ENCODE assay signal across 27 mouse cellular contexts in genomic region chr10:57210701-57211100, GRCm38 (mm10).
DNase-seq lines count a peak whose midpoint lies in the region; ATAC-seq and TF ChIP-seq lines count a peak whose summit lies in the region.
"Had no signal": no experiment of that assay in that cellular context is flagged by ENCODE, and none has a peak within 500 bp of the region (broad histone marks: within the 10 kb centered on the region; RNA-seq: fewer than 3 reads in every experiment).

No protein-coding gene starts in this region.

- no peak for TF ChIP-seq EP300 in stomach, postnatal 0 days (optimal IDR thresholded peaks at IDR 0.05)

- in situ Hi-C loops in ES-E14 (cut with MboI; ENCODE audit: low sequenced_read_pairs in 2 of 2, unreplicated experiment in 2 of 2): no loop called here

- H3K4me1 ChIP-seq in ES-E14 (ENCODE audit: control insufficient read depth in 2 of 2, insufficient read depth in 2 of 2, low read length in 2 of 2, poor library complexity in 1 of 2): no peaks in the 10 kb centered on the region
- no peaks in the 10 kb centered on the region for H3K4me1 ChIP-seq in stomach, postnatal 0 days (replicated peaks; ENCODE audit: control insufficient read depth, insufficient read depth)

- no peaks in the 10 kb centered on the region for H3K9me3 ChIP-seq in ES-E14 (ENCODE audit: control insufficient read depth, insufficient read depth, low read depth, low read length)
- no peaks in the 10 kb centered on the region for H3K9me3 ChIP-seq in stomach, postnatal 0 days (ENCODE audit: control insufficient read depth, low read length)
- H3K9me3 ChIP-seq: G1E had no signal

- no peak overlapping the region for H3K4me3 ChIP-seq in ES-E14 (ENCODE audit: insufficient read depth in 1 of 2, low read depth in 1 of 2, low read length in 2 of 2, poor library complexity in 1 of 2, severe bottlenecking in 1 of 2)
- no peak overlapping the region for H3K4me3 ChIP-seq in stomach, postnatal 0 days (ENCODE audit: low read depth, low read length)

- ATAC-seq in stomach, postnatal 0 days (ENCODE audit: low FRiP score, low TSS enrichment): no peak
- ATAC-seq: activated CD4-positive, CD25-positive, alpha-beta regulatory T cell, adult 4 months; CD4-positive, CD25-positive, alpha-beta regulatory T cell, adult 4 months; Patski had no signal

- no peaks in the 10 kb centered on the region for H3K27me3 ChIP-seq in stomach, postnatal 0 days (ENCODE audit: control insufficient read depth, insufficient read depth, low read length)
- H3K27me3 ChIP-seq: CH12.LX, Patski had no signal

- H3K9ac ChIP-seq in ES-E14 (ENCODE audit: insufficient read depth, low read depth, low read length, poor library complexity, severe bottlenecking): no peak overlapping the region
- H3K9ac ChIP-seq in stomach, postnatal 0 days (ENCODE audit: low read length): no peak overlapping the region

- H3K27ac ChIP-seq in ES-E14 (ENCODE audit: insufficient read depth, low read depth, low read length, poor library complexity, severe bottlenecking): no peak overlapping the region
- no peak overlapping the region for H3K27ac ChIP-seq in stomach, postnatal 0 days (replicated peaks)

- peak; percentile 51 for DNase-seq in ES-CJ7 (ENCODE audit: low read depth, low spot score)
- DNase-seq in ES-E14 (ENCODE audit: low read depth, low spot score): no peak
- DNase-seq in R1 (ENCODE audit: low read depth, low spot score): peak; percentile 74
- DNase-seq in ZHBTc4 (ENCODE audit: low read depth, low spot score): peak; percentile 53
- no peak for DNase-seq in left cerebral cortex, adult 8-10 months (ENCODE audit: low spot score in 2 of 2)
- no peak for DNase-seq in adipocyte (ENCODE audit: low spot score)
- DNase-seq in cerebellum, postnatal 36 days: no peak
- no peak for DNase-seq in stomach, postnatal 0 days (ENCODE audit: low spot score)
- DNase-seq: adrenal gland, adult 2 months; adrenal gland, adult 8-10 months; adrenal gland, postnatal 10 days; adrenal gland, postnatal 14 days; adrenal gland, postnatal 25 days; adrenal gland, postnatal 36 days; B cell, adult 2 months; cerebellum, adult 11 months; cerebellum, adult 11-12 months; cerebellum, adult 18-20 months; cerebellum, adult 2 months; cerebellum, adult 8-10 months; cerebellum, adult 9-10 months; cerebellum, adult 9-11 months had no signal

- H3K36me3 ChIP-seq in ES-E14 (ENCODE audit: control insufficient read depth, insufficient read depth, low read length, poor library complexity, severe bottlenecking): no peaks in the 10 kb centered on the region
- no peaks in the 10 kb centered on the region for H3K36me3 ChIP-seq in stomach, postnatal 0 days (ENCODE audit: control insufficient read depth, insufficient read depth, low read length)
- H3K36me3 ChIP-seq: G1E had no signal

- no peak overlapping the region for H3K4me2 ChIP-seq in stomach, postnatal 0 days (replicated peaks; ENCODE audit: low read depth)

- no peak for TF ChIP-seq CTCF in stomach, postnatal 0 days (IDR thresholded peaks at IDR 0.05; ENCODE audit: low read depth)

TF ChIP-seq in ES-E14, 5 proteins besides CTCF, POLR2A, EP300 and RAD21:
- no peak for TF ChIP-seq CHD2 (IDR thresholded peaks at IDR 0.05; ENCODE audit: low read depth, low read length)
- TF ChIP-seq MAFK (IDR thresholded peaks at IDR 0.05; ENCODE audit: insufficient read depth, low read depth, low read length): peak; percentile 38; the same call in 1 of the 2 replicates
TF ChIP-seq in ES-E14: peak in this region for 1.

Comparison
In these comparisons a context has a peak if more than half of its experiments do, and no peak if none do; other contexts are left out.
1. DNase-seq: peak in ES-CJ7 (single experiment), R1 (single experiment) and ZHBTc4 (single experiment); none in ES-E14 (single experiment), left cerebral cortex, adult 8-10 months (0 of 2), adipocyte (single experiment), cerebellum, postnatal 36 days (0 of 2) and stomach, postnatal 0 days (single experiment).